Mouse (Mus musculus) mature B cell (primary cell): ENCODE measurements around the gene Ftcd.

Experiments used
- in situ Hi-C: fragments of 300-500 bp; cut with MboI; formaldehyde crosslinking; loops from 2 replicates; pipeline ENCODE4 v1.14.3; 2019

Gene Ftcd

GRCm38 (mm10) chr10:76575374-76575773 is at the start of gene Ftcd:
Gene Ftcd (plus strand): TSS chr10:76575648.
- in situ Hi-C loops, result no loop called here

DNA sequence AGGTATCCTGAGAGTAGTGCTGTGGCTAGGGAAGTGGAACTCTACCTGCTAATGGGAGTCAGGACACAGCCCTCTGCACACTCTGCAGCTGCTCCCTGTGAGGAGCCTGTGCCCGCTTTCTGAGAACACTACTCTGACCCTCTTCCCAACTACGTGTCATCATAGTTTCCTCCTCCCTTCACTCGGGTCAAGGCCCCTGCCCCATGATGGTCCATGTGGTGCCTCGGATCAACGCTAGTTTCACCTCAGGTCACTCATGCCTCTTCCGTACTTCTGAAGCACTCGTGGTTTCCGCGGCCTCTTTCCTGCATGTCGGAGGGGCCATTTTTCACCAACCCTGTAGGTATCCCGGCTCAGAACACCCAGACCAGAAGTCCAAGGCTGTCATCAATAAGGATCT is 44.5 kb upstream of the Ftcd start:
- in situ Hi-C loops, result no loop called here

DNA sequence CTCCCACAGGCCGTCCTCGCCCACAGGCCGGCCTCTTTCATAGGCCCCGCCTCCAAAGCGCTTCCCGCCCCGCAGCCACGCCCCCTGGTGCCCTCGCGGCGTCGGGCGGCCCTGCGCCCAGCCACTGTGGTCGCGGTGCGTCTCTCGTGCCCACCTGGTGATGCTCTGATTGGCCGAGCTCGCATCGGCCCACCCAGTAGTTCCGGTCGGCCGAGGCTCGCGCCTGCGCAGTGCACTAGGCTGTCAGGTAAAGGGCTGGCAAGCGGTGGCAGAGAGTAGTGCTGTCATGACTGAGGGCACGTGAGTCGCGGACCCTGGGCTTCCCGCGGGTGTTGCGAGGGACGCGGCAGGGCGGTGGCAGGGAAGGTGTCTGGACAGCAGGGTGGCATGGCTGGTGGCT is 44.1 kb upstream of the Ftcd start, which contains the start of gene Lss:
TSS of gene Lss (plus strand) at position 214 of the 400 bp plus-strand sequence.
- in situ Hi-C loops, result no loop called here

- in situ Hi-C loops, result no loop called here
Measured at GRCm38 (mm10) chr10:76531828-76532227, 43.6 kb upstream of the Ftcd start.

DNA sequence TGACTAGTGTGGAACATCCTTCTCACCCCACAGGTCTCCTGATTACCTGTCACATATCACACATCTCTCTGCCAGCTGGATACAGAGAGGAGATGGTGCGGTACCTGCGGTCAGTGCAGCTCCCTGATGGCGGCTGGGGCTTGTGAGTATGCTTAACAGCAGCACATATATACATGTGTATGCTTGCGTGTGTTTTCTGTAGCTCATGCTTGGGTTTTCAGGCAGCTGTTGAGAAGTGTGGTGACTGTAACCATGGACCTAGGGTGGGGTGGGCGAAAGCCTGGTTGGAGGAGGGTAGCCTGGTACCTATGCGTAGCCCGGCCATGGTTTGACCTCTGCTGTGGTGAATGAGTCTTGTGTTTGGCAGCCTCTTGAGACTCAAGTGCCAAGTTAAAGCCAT is 39.9 kb upstream of the Ftcd start:
- in situ Hi-C loops, result no loop called here

DNA sequence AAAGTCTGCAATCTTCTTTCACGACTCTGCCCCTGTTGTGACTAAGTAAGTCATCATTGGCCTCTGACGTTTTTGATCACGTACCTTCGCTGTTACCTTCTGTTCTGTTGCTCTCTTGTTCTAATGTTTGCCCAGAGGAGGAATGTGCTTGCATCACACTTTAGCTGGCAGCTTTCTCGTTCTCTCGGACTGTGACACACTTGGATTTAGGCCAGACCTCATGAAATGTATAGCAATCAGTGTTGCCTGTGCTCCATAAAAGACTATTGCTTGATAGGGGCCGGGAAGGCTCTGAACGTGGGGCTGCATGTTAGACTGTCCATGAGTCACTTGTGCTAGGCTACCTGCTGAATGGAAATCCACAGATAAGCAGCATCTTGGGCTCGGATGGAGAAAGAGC is 37.8 kb upstream of the Ftcd start:
- in situ Hi-C loops, result no loop called here

GRCm38 (mm10) chr10:76541336-76542085 is 33.9 kb upstream of the Ftcd start:
- in situ Hi-C loops, result no loop called here

DNA sequence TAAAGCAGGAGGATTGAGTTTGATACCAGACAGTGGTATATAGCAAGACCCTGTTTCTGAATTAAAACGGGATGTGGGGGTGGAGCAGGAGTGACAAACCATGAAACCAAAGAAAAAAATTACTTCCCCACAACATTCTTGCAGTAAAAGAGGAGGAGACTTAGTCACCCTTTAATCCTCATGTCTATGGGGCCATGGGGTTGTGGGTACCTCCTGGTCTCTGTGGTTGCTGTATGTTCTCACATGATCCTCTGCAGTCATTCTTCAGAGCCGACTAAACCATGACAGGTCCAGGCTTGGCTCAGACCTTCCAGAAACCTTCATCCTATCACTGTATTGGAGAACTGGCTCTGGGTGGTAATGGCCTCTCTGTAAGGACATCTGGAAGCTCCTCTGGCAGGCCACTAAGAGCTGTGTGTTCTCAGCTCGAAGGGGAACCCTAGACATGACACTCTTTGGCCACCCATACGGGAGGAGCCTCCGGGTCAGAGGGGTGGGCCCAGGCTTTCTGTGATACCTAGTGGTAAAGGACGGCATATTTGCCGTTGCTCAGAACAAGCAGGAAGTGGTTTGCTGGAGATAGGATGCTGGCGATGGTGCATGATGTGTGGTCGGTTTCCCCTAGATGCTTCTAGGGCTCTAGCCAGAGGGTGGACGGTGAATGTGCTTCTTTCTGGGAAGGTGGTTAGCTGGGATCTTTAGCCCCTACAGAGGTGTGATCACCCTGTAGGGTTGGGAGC is 32.6 kb upstream of the Ftcd start:
- in situ Hi-C loops, result no loop called here

DNA sequence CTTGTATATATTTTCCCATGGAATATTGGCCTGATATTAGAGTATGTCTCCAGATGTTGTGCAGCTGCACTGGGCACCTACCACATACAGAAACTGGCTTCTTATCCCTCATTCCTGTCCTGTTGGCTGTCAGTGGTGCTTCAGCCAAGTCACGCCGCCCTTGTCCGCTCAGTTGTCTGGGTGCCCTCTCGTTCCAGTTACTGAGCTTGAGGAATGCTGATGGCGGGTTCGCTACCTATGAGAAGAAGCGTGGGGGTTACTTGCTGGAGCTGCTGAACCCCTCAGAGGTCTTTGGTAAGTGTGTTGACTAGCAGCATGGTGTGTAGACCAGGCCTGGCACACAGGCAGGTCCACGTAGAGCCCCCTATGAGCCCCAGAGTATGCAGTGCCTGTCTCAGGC is 28.9 kb upstream of the Ftcd start:
- in situ Hi-C loops, result no loop called here

DNA sequence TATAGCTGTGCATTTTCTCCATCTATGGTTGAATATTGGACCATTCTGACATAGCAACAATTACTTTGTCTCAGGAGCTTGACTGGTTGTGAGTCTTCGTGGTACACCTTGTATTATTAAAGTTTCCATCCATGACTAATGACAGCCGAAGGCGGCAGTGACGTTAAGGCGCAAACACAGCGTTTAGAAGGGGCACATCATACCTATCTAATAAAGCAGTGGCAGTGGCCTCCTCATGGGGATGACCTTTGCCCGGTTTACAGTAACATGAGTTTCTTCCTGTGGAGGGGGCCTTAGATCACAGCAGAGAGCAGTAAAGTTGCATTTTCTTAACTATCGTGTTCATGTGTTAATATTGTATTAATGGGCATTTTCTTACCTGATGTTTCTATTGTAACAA is 27.2 kb upstream of the Ftcd start:
- in situ Hi-C loops, result no loop called here

DNA sequence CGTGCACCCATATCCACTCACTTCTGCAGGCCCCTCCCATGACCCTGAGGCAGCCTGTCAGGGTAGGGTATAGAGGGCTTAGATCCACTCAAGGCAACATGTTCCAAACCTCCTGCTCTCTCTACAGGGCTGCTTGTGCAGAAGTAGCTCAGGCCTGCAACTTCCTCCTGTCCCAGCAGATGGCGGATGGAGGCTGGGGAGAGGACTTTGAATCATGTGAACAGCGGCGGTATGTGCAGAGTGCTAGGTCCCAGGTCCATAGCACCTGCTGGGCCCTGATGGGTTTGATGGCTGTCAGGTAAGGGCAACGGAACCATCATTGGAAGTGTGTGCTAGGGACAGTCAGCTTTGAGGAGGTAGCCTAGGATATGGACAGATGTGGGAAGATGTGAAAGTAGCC is 25.0 kb upstream of the Ftcd start:
- in situ Hi-C loops, result no loop called here

GRCm38 (mm10) chr10:76551556-76551955 is 23.9 kb upstream of the Ftcd start:
- in situ Hi-C loops, result no loop called here

GRCm38 (mm10) chr10:76554061-76554460 is 21.4 kb upstream of the Ftcd start:
- in situ Hi-C loops, result no loop called here

DNA sequence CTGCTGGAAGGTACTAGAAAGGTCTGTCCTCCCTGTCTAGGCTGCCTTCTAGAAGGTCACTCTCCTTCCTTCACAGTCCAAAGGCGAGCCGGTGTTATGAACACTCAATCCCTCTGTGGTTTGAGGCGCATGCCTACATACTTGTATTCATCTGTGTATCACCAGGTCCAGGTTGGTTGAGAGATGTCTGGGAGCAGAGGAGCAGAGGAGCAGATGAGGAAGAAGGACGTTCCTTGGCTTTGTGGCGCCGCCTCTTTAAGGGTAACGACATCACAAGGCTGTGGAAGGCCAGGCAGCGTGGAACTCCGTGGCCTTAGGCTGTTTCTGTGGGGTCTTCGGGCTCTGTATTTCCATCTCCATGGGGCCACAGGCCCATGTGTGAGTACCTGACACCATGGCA is 13.5 kb upstream of the Ftcd start, which contains the start of gene Spatc1l:
TSS of gene Spatc1l (plus strand) at position 301 of the 400 bp plus-strand sequence.
- in situ Hi-C loops, result no loop called here

GRCm38 (mm10) chr10:76569996-76570685 is 5.3 kb upstream of the Ftcd start:
- in situ Hi-C loops, result no loop called here

DNA sequence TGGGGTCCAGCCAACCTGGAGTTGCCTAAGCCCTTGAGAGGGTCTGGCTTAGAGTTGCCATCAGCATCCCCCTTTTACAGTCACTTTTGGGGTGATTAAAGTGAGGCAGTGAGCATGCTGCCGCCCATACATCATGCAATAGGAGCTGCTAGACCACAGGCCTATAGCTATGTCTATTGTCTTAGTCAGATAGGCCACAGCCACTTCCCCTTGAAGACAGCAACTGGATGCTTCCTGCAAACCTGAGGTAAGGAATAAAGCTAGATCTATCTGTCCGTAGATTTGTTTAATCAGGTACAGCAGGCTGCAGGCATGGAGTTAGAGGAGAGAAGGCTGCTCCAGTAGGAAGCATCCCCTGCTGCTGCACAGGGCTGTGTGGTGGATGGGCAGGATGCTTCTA is 4.4 kb upstream of the Ftcd start:
- in situ Hi-C loops, result no loop called here

DNA sequence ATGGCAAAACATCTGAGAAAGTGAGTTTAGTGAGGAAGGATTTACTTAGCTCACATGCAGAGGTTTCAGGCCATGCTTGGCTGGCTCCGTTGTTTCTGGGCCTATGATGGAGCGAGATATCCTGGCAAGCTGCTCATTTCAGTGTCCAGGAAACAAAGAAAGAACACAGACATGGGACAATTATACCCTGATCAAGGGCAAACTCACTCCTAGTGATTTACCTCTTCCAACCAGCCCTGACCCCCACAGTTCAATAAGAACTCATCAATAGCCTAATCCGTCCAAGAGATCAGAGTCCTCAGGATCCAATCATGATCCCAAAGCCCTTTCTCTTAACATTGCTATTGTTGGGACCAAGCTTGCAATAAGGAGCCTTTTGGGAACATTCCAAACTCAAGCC is 3.3 kb upstream of the Ftcd start:
- in situ Hi-C loops, result no loop called here

DNA sequence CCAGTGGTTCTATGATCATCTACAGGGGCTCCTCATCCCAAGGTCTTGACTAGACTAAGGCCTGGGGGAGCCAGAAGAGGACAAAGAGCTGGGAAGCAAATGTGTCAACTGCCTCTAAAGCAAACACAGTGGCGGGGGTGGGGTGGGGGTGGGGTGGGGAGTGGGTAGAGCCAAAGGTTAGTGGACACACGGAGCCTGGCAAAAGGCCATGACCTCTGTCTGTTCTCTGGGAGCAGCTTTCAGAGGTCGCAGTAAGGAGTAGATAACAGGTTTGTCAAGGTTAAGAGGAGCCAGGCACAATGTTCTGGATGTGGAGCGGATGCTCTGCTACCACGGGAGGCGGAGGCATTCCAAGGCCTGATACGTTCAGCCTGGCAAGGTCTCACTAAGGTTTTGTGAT is 1.5 kb downstream of the Ftcd start:
- in situ Hi-C loops, result no loop called here

GRCm38 (mm10) chr10:76584138-76584537 is 8.7 kb downstream of the Ftcd start:
- in situ Hi-C loops, result no loop called here

GRCm38 (mm10) chr10:76586190-76586589 is 10.7 kb downstream of the Ftcd start:
- in situ Hi-C loops, result no loop called here

GRCm38 (mm10) chr10:76590197-76590596 is 14.7 kb downstream of the Ftcd start:
- in situ Hi-C loops, result no loop called here

DNA sequence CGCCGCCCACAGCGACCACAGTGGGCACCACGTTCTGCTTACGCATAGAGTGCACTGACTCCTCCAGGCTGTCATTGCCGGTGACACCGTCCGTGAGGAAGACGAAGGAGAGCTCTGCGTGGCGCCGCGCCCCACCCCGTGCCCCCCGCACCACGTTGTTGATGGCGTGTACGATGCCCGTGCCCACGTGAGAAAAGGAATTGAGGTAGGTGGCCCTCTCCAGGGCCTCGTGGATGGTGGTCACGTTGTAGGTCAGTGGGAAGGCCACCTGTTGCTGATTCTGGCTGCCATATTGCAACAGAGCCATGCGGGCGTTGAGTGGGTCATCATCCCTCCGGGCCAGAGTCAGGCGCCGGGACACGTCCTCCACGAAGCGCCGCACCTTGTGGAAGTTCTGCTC is 20.9 kb downstream of the Ftcd start:
- in situ Hi-C loops, result no loop called here

DNA sequence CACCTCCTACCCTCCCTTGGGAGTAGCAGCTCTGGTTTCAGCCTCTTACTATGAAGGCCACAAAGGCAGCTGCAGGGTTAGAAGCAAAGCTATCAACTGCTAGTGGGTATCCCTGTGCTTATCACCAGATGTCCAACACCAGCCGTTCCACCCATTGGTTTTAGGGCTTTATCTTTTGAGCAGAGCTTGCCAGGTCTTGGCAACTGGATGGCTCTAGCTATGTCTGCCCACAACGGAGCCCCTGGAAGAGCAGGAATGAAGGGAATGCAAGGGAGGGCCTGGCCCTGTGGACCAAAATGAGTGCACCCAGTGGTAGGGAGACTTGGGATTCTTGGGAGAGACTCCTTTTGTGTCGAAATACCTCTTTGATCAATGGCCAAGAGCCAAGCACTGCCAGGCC is 27.2 kb downstream of the Ftcd start:
- in situ Hi-C loops, result no loop called here
